Mouse (Mus musculus): ENCODE measurements around the gene Uchl1. TPM values are rescaled to one million over a fixed set of nuclear protein-coding genes. Genes with fewer than 3 reads are reported as not detected.

Gene Uchl1
- polyA plus RNA-seq, 1 experiment: 1,161 TPM

DNA sequence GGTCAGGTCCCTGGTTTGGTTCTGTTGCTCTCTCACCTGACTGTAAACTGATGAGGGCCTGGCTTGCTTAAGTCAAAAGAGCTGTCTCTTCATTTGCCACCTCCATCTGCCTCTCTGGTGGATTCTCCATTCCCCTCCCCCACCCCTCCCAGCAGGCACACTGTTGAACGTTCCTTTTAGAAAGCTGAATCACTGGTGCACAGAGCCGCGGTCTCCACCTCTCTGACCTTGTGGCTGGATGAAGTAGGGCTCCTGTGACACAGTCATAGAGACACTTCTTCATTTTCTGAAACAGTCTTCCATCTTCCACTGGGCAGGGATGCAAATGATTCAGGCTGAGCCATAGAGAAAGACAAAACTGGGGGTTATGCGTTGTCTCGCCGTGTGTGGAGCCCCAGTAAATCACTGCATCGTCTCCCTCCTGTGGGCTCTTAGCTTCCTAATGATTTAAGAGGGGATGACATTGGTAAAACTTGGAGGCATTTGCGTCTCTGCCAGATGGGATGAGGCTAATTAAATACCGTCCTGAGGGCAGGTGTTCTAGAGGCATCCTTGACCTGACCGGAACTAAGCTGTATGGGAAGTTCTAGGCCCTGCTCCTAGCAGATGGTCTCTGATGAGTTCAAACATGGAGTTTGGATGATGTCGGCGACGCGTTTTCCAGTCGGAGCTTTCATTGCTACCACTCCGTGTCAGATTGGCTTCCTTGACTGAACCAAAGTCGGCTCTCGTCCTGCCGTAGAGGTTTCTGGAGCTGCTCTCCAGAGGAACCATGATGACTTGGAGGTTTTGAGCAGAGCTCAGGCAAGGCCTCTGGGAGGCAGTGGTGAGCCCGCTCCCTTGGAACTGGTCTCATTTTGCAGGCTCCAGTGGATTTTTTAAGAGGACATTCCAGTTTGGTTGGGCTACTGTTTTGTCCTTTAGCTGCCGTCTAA is 1.8 kb downstream of the Uchl1 start:
- Histone ChIP-seq H3K27ac (ENCODE audit: insufficient read depth, low read length) (no peak overlapping the region), H3K4me1 (ENCODE audit: control insufficient read depth, insufficient read depth, low read length) (no peaks in the 10 kb centered on the region; the same call in 1 of the 2 replicates), H3K4me3 (ENCODE audit: insufficient read depth, low read length) (peak overlapping the region; percentile 87)
- TF ChIP-seq CTCF (IDR thresholded peaks at IDR 0.05; ENCODE audit: extremely low read depth, insufficient read depth, low read length): peak; percentile 43
- 0 out of 2 replicates have a peak, but pooled peaks have one; percentile 17 for TF ChIP-seq POLR2A (IDR thresholded peaks at IDR 0.05; ENCODE audit: extremely low read depth, insufficient read depth, low read length)

DNA sequence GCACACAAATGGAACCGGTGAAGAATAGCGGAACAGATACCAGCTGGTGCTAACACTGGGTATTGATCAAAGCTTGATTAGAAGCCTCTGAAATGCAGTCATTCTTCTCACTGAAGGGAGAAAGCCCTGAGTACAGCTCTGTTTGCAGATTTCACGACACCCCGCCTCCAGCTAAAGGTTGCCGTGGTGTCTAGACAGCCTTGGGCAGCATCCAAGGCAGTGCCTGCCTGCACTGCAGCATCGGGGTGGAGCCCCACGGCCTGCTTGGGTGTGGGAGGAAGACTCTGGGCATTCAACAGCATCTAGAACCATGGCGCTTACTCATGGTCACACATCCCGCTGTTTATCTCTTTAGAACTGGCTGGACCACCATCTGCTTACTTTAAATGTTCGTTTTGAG is 3.3 kb downstream of the Uchl1 start:
- Histone ChIP-seq H3K4me1 (ENCODE audit: control insufficient read depth, insufficient read depth, low read length) (no peaks in the 10 kb centered on the region; the same call in 1 of the 2 replicates), H3K27ac (ENCODE audit: insufficient read depth, low read length) (no peak overlapping the region), H3K4me3 (ENCODE audit: insufficient read depth, low read length) (peak overlapping the region; percentile 87; the same call in 1 of the 2 replicates)
- TF ChIP-seq CTCF (IDR thresholded peaks at IDR 0.05; ENCODE audit: extremely low read depth, insufficient read depth, low read length): no peak
- TF ChIP-seq POLR2A (IDR thresholded peaks at IDR 0.05; ENCODE audit: extremely low read depth, insufficient read depth, low read length): peak; percentile 32; the same call in 1 of the 2 replicates

DNA sequence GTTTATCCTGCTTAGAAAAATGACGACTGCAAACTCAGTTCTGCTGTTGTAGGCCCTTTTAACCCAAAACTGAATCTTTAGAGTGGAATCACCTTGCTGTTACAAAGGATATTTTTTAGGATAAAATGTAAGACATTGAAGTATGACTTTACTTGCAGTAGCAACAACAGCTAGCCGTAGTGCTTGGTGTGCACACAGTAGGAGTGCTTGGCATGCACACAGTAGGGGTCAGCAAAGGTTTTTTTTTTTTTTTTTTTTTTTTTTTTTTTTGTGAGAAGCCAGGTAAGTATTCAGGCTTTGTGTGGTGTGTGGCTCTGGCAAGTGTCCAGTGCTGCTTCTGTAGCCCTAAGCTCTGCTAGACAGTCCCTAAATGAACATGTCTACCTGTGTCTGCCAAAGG is 10.0 kb downstream of the Uchl1 start:
- peaks cover 6% of the 10 kb centered on the region for H3K4me1 ChIP-seq (ENCODE audit: control insufficient read depth, insufficient read depth, low read length)
- no peak for TF ChIP-seq POLR2A (IDR thresholded peaks at IDR 0.05; ENCODE audit: extremely low read depth, insufficient read depth, low read length)
- TF ChIP-seq CTCF (IDR thresholded peaks at IDR 0.05; ENCODE audit: extremely low read depth, insufficient read depth, low read length): no peak
- no peak overlapping the region for H3K27ac ChIP-seq (ENCODE audit: insufficient read depth, low read length)
- H3K4me3 ChIP-seq (ENCODE audit: insufficient read depth, low read length): no peak overlapping the region

DNA sequence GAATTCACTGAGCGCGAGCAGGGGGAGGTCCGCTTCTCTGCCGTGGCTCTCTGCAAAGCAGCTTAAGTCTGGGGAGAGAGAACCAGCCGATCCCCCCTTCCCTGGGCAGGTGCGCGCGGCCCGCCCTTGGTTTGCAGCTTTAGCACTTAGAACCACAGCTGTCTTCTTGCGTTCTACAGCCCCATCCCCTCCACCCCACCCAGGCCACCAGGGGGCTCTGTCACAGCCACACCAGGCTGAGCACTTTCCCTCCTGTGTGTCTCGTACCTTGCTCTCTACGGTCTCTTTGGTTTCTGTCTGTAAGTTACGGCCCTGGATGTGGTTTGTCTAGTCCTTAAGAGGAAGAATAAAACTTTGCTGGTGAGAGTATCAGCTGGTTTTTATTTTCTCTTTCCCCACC is 11.0 kb downstream of the Uchl1 start:
- TF ChIP-seq CTCF (IDR thresholded peaks at IDR 0.05; ENCODE audit: extremely low read depth, insufficient read depth, low read length) (0 out of 2 replicates have a peak, but pooled peaks have one; percentile 4), POLR2A (IDR thresholded peaks at IDR 0.05; ENCODE audit: extremely low read depth, insufficient read depth, low read length) (no peak)
- Histone ChIP-seq H3K4me3 (ENCODE audit: insufficient read depth, low read length) (no peak overlapping the region), H3K27ac (ENCODE audit: insufficient read depth, low read length) (no peak overlapping the region), H3K4me1 (ENCODE audit: control insufficient read depth, insufficient read depth, low read length) (peaks cover 6% of the 10 kb centered on the region)

DNA sequence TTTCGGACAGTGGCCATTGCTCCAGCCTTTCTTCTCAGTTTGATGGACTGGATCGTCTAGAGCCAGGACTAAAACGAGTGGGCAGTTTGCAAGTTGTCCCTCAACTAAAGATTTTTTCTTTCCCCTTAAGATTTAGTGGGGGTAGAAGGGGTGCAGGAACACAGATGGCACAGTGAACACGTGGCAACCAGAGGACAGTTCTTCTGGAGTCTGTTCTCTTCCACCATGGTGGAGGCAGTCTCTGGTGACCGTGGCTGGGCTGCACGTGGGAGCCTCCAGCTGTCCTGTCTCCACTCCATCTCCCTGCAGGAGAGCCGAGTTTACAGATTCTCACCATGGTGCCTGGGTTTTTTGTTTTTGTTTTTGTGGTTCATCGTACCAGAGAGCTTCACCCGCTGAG is 11.8 kb downstream of the Uchl1 start:
- Histone ChIP-seq H3K27ac (ENCODE audit: insufficient read depth, low read length) (no peak overlapping the region), H3K4me3 (ENCODE audit: insufficient read depth, low read length) (no peak overlapping the region), H3K4me1 (ENCODE audit: control insufficient read depth, insufficient read depth, low read length) (peaks cover 6% of the 10 kb centered on the region)
- TF ChIP-seq POLR2A (IDR thresholded peaks at IDR 0.05; ENCODE audit: extremely low read depth, insufficient read depth, low read length) (no peak), CTCF (IDR thresholded peaks at IDR 0.05; ENCODE audit: extremely low read depth, insufficient read depth, low read length) (no peak)

DNA sequence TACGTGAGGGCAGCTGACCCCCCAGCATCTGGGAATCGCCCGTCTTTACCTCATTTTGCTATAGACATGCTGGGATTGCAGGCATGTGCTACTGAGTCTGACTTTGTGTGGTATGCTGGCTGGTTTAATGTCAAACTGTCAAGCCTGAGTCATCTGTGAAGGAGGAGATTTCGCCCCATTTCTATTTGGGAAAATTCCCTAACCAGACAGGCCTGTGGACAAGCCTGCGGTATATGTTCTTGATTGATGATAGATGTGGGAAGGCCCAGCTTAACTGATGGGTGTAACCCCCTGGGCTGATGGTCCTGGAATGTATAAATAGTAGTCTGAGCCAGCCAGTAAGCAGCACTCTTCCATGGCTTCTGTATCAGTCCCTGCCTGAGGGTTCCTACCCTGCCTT is 12.4 kb downstream of the Uchl1 start:
- Histone ChIP-seq H3K4me1 (ENCODE audit: control insufficient read depth, insufficient read depth, low read length) (peaks cover 6% of the 10 kb centered on the region), H3K27ac (ENCODE audit: insufficient read depth, low read length) (0 out of 2 replicates have a peak overlapping the region, but pooled peaks have one; percentile 75), H3K4me3 (ENCODE audit: insufficient read depth, low read length) (no peak overlapping the region)
- no peak for TF ChIP-seq CTCF (IDR thresholded peaks at IDR 0.05; ENCODE audit: extremely low read depth, insufficient read depth, low read length)
- TF ChIP-seq POLR2A (IDR thresholded peaks at IDR 0.05; ENCODE audit: extremely low read depth, insufficient read depth, low read length): no peak

DNA sequence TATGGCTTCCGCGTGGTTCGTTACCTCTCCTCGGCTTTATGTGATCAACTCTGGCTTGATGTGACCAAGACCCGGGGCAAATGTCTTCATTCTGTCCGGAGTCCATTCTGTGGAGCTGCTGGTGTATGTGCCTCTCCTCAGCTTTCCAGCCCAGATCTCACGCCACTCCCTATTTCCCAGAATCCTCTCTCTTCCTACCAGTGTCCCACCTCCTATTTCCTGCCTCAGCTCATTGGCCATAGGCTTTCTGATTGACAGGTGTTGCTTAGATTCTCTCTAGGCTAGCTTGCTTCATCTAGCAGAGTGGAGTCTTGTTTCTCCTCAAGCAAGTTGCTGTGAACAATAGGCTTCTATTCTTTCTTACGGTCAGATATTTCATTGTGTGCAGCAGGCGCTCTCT is 13.9 kb downstream of the Uchl1 start:
- TF ChIP-seq CTCF (IDR thresholded peaks at IDR 0.05; ENCODE audit: extremely low read depth, insufficient read depth, low read length) (no peak), POLR2A (IDR thresholded peaks at IDR 0.05; ENCODE audit: extremely low read depth, insufficient read depth, low read length) (no peak)
- peaks cover 6% of the 10 kb centered on the region for H3K4me1 ChIP-seq (ENCODE audit: control insufficient read depth, insufficient read depth, low read length)
- no peak overlapping the region for H3K27ac ChIP-seq (ENCODE audit: insufficient read depth, low read length)
- H3K4me3 ChIP-seq (ENCODE audit: insufficient read depth, low read length): no peak overlapping the region

DNA sequence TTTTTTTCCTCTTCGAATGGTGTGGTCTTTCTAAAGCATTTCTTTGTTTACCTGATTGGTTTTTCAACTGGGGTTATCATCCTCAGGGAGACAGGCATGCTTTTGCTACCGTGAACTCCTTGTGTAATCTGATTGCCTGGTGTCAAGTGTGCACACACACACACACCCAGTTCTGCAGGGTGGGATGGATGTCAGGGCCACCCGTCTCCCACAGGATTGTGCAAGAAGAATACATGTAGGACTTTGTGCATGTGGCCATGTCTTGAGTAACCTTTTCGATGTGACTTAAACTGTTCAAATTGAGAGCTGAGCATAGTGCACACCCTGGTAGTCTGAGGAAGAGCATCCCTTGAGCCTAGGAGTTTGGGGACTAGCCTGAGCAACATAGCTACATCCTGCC is 17.3 kb downstream of the Uchl1 start:
- no peak overlapping the region for H3K27ac ChIP-seq (ENCODE audit: insufficient read depth, low read length)
- H3K4me3 ChIP-seq (ENCODE audit: insufficient read depth, low read length): no peak overlapping the region
- TF ChIP-seq POLR2A (IDR thresholded peaks at IDR 0.05; ENCODE audit: extremely low read depth, insufficient read depth, low read length): no peak
- TF ChIP-seq CTCF (IDR thresholded peaks at IDR 0.05; ENCODE audit: extremely low read depth, insufficient read depth, low read length): no peak
- H3K4me1 ChIP-seq (ENCODE audit: control insufficient read depth, insufficient read depth, low read length): no peaks in the 10 kb centered on the region

DNA sequence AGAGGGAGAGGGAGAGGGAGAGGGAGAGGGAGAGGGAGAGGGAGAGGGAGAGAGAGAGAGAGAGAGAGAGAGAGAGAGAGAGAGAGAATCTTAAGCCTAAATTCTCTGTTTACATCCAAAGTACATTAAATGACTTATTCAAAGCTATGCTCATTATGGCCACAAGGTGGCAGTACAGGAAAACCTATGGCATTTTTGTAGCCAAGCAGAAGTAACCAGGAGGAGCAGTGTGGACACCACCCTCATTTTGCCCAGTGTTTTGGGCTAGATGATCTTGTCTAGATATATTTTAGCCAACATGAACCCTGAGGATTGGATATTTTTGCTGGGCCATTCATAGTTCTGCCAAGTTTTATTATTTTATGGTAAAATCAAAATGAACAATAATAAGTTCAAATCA is 21.2 kb downstream of the Uchl1 start:
- Histone ChIP-seq H3K27ac (ENCODE audit: insufficient read depth, low read length) (no peak overlapping the region), H3K4me1 (ENCODE audit: control insufficient read depth, insufficient read depth, low read length) (no peaks in the 10 kb centered on the region), H3K4me3 (ENCODE audit: insufficient read depth, low read length) (no peak overlapping the region)
- TF ChIP-seq CTCF (IDR thresholded peaks at IDR 0.05; ENCODE audit: extremely low read depth, insufficient read depth, low read length) (peak; percentile 77), POLR2A (IDR thresholded peaks at IDR 0.05; ENCODE audit: extremely low read depth, insufficient read depth, low read length) (no peak)

DNA sequence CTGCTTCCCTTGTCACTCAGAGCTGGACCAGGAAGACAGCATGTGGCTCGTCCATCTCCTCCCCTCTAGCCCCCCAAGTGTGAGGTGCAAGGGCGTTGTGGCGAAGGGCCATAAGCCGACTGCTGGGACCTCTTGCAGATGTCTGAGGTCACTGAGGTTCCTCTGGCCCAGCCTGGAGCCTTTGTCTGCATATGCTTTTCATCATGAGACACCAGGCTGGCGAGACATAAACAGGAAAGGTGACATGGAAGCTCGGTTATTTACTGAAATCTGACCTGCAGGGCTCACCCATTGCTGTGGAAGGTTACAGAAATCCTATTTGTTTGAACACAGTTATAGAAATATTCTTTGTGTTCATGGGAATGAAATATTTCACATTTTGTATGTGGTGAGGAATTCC is 24.0 kb downstream of the Uchl1 start:
- Histone ChIP-seq H3K27ac (ENCODE audit: insufficient read depth, low read length) (no peak overlapping the region), H3K4me1 (ENCODE audit: control insufficient read depth, insufficient read depth, low read length) (no peaks in the 10 kb centered on the region), H3K4me3 (ENCODE audit: insufficient read depth, low read length) (no peak overlapping the region)
- no peak for TF ChIP-seq POLR2A (IDR thresholded peaks at IDR 0.05; ENCODE audit: extremely low read depth, insufficient read depth, low read length)
- no peak for TF ChIP-seq CTCF (IDR thresholded peaks at IDR 0.05; ENCODE audit: extremely low read depth, insufficient read depth, low read length)

All from cortical plate, adult 2 months (tissue).